Mouse (Mus musculus) heart, embryonic 12.5 days (tissue): ENCODE results near the gene Map2k2. TPM values are rescaled to one million over a fixed set of nuclear protein-coding genes. Genes with fewer than 3 reads are reported as not detected.

ENCODE experiments used
- ATAC-seq: fragments of 200-750 bp; cut with Nextera tagmentation; 2 replicates; pipeline ENCODE4 v1.8.0; 2017; ENCODE audit warnings: moderate TSS enrichment, moderate library complexity; ENCODE audit not compliant: insufficient number of reproducible peaks, low FRiP score
- H3K27ac ChIP-seq: fragments of 300-500 bp; sonication (generic); 2 replicates; pipeline ENCODE4 v1.5.1; 2016; ENCODE audit warnings: mild to moderate bottlenecking, moderate library complexity; ENCODE audit not compliant: poor library complexity, severe bottlenecking
- H3K27me3 ChIP-seq: fragments of 300-500 bp; sonication (generic); replicated peaks from 2 replicates; pipeline ENCODE4 v1.6.1; 2016; ENCODE audit warnings: mild to moderate bottlenecking, moderate library complexity
- H3K36me3 ChIP-seq: fragments of 300-500 bp; sonication (generic); 2 replicates; pipeline ENCODE4 v1.6.1; 2016; ENCODE audit warnings: mild to moderate bottlenecking, moderate library complexity
- H3K4me1 ChIP-seq: fragments of 300-500 bp; sonication (generic); replicated peaks from 2 replicates; pipeline ENCODE4 v1.6.1; 2016; ENCODE audit warnings: mild to moderate bottlenecking
- H3K4me2 ChIP-seq: fragments of 300-500 bp; sonication (generic); 2 replicates; pipeline ENCODE4 v1.6.1; 2016; ENCODE audit warnings: mild to moderate bottlenecking, moderate library complexity
- H3K4me3 ChIP-seq: fragments of 300-500 bp; sonication (generic); 2 replicates; pipeline ENCODE4 v1.5.1; 2016; ENCODE audit warnings: mild to moderate bottlenecking
- H3K9ac ChIP-seq: fragments of 300-500 bp; sonication (generic); 2 replicates; pipeline ENCODE4 v1.6.1; 2016; ENCODE audit warnings: mild to moderate bottlenecking, moderate library complexity
- H3K9me3 ChIP-seq: fragments of 300-500 bp; sonication (generic); replicated peaks from 2 replicates; pipeline ENCODE4 v1.6.1; 2016; ENCODE audit warnings: mild to moderate bottlenecking, moderate library complexity
- WGBS: fragments of 180-500 bp; shearing (Covaris S2); methylation state at CpG from one replicate; pipeline ENCODE4 v1.1.7; 2016; 5-methylcytosine and 5-hydroxymethylcytosine counted together
- polyA plus RNA-seq: library from polyadenylated mRNA; unstranded; fragments of >200 nt; fragmentation: Nextera tagmentation; extraction: Ambion mirVana; gene quantifications from 2 replicates; pipeline ENCODE4 v1.2.1, GENCODE M21; 2016

The Map2k2 gene
- polyA plus RNA-seq, 1 experiment from 2014 or later = 161 TPM

DNA sequence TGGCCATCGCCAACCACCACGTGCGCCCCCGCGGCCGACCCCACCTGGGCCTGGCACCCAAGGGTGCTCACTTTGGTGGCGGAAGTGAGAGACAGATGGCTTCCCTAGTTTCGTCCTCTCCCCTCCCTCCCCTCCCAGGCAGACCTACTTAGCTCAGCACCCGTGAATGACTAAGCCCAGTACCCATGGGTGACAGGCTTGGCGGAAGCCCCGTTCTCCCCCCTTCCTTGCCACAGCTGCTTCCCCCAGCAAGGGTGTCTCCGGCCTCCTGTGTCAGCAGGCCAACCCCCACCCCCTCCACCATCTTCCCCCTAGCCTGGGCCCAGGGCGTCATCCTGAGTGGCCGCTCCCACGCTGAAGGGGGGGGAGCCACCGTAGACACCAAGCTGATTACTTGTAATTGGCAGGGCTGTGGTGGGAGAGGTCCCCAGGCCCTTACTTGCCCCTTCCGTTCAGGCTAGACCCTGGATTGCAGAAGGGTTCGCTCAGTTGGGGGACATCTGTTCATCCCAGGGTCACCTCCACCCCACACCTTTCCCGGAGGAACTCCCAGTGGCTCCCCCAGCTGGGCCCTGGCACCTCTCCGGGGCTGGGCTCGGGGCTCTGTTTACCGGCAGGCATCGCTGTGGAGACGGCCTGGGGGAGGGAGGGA lies 32.5 kb downstream of the Map2k2 start:
- H3K9me3 ChIP-seq = no peaks in the 10 kb centered on the region
- peak overlapping the region; percentile 74 for H3K4me3 ChIP-seq
- ATAC-seq = no peak
- 0 out of 2 replicates have a peak, but pooled peaks cover 5% of the 10 kb centered on the region for H3K27me3 ChIP-seq
- H3K9ac ChIP-seq = peak overlapping the region; percentile 81
- H3K36me3 ChIP-seq = peaks cover 7% of the 10 kb centered on the region
- H3K4me1 ChIP-seq = peaks cover 68% of the 10 kb centered on the region
- 0% methylated on average over 18 of the region's 24 CpGs for WGBS
- peak overlapping the region; percentile 98 for H3K4me2 ChIP-seq
- H3K27ac ChIP-seq = peak overlapping the region; percentile 93

DNA sequence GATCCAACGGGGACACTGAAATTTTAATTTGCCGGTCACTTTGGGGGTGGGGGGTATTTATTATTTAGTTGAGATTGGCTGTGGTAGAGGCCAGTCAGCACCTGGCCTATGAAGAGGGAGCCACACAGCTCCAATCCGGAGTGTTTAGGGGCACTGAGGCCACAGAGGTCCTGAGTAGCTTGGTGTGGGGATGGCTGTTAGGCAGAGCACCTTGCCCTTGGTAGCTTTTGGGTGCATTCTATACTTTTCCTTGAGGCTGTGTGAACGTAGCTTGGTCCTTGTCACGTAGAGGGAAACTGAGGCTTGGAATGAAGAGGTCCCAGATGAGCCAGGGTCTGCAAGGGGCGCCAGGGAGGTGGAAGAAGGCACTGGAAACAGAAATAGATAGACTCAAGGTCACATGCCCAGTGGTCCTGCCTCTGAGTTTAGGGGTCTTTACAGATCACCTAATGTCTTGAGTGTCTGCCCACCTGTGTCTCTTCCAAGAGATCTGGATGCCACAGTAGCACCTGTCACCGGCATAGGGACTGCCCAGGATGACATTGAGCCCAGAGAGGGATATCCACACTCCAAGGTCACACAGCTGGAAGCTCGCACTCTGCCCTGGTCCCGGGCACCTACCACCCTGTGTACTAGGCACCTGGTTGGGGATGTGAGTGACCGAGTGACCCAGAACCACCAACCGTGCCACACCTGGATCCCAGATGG lies 33.3 kb downstream of the Map2k2 start:
- Histone ChIP-seq H3K4me2 (peak overlapping the region; percentile 98), H3K4me1 (peaks cover 69% of the 10 kb centered on the region), H3K27me3 (0 out of 2 replicates have a peak, but pooled peaks cover 3% of the 10 kb centered on the region), H3K36me3 (peaks cover 14% of the 10 kb centered on the region), H3K9ac (peak overlapping the region; percentile 81), H3K27ac (peak overlapping the region; percentile 93), H3K9me3 (no peaks in the 10 kb centered on the region), H3K4me3 (peak overlapping the region; percentile 74)
- no peak for ATAC-seq
- WGBS = 59% methylated on average over 11 of the region's 11 CpGs

DNA sequence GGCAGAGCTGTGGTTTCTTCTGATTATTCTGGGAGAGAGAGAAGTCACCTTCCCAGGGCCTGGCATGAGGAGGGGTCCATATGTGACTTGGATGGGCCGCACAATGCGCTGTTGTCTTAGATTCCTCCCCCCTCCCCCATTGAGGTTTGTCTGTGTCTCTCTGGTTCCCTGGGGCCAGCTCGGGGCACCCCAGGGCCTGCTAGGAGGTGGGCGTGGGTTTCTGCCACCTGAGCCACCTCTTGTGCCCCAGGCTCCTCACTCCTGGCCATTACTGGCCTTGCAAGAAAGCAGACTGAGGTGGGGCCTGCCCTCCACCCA lies 33.8 kb downstream of the Map2k2 start:
- Histone ChIP-seq H3K36me3 (peaks cover 19% of the 10 kb centered on the region), H3K9me3 (no peaks in the 10 kb centered on the region), H3K27ac (no peak overlapping the region), H3K4me1 (peaks cover 66% of the 10 kb centered on the region), H3K27me3 (no peaks in the 10 kb centered on the region), H3K9ac (peak overlapping the region; percentile 81), H3K4me2 (peak overlapping the region; percentile 98), H3K4me3 (peak overlapping the region; percentile 74)
- no peak for ATAC-seq
- WGBS = 77% methylated on average over 4 of the region's 4 CpGs

DNA sequence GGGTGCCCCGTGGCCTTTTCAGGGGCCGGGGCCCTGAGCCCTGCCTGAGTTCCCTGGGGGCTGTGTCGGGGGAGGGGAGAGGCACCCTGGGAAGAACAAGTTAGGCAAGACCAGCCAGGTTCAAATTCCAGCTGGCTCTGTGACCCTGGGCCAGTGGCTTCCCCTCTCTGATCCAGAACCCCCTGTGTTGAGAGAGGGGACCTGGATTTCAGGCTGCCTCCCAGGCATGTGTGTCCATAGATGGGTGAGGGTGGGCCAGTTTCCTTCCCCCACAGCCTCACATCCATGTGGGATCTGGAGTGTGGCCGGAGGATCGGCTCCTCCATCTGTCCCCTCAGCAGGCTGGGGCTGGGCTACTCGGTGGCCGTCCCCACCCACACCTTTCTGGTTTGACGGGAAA lies 34.3 kb downstream of the Map2k2 start:
- Histone ChIP-seq H3K4me2 (peak overlapping the region; percentile 98), H3K4me3 (peak overlapping the region; percentile 74), H3K9me3 (no peaks in the 10 kb centered on the region), H3K9ac (peak overlapping the region; percentile 81), H3K27ac (peak overlapping the region; percentile 40), H3K36me3 (peaks cover 24% of the 10 kb centered on the region), H3K27me3 (no peaks in the 10 kb centered on the region), H3K4me1 (peaks cover 64% of the 10 kb centered on the region)
- no peak for ATAC-seq
- 59% methylated on average over 8 of the region's 8 CpGs for WGBS

DNA sequence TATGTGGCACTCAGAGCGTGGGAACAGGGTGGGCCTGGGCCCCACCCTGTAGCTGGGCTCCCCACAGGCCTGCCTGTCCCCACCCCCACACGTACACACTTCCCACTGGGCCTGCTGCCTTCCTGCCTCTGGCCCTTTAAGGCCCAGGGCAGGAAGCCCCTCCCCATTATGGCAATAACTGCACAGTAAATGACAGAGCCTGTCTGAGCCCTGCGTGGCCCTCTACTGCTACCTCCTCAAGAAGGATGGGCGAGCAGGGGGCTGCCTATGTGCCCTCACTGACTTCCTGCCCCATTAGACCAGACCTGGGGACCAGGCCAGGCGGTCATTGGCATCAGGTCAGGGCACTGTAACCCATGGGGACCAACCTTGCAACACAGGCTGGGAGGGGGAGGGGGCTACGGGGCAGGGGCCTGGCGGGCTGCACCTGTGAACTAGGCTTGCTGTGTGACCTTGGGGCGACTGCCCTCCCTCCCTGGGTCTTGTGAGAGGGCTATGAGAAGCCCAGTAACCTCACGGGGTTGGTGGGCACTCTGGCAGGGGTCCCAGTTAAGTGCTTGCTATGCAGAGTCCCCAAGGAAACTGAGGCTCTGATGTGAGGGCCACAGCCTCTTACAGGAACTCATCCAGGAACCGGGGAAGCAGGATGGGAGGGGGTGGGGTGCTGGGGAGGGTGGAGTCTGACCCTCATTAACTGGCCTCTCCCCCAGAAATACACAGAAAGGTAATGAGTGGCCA lies 35.2 kb downstream of the Map2k2 start:
- ATAC-seq = no peak
- 58% methylated on average over 10 of the region's 10 CpGs for WGBS
- Histone ChIP-seq H3K9ac (peak overlapping the region; percentile 81), H3K27ac (peak overlapping the region; percentile 40), H3K36me3 (peaks cover 33% of the 10 kb centered on the region), H3K9me3 (no peaks in the 10 kb centered on the region), H3K4me2 (peak overlapping the region; percentile 98), H3K4me3 (peak overlapping the region; percentile 74), H3K27me3 (no peaks in the 10 kb centered on the region), H3K4me1 (peaks cover 64% of the 10 kb centered on the region)

DNA sequence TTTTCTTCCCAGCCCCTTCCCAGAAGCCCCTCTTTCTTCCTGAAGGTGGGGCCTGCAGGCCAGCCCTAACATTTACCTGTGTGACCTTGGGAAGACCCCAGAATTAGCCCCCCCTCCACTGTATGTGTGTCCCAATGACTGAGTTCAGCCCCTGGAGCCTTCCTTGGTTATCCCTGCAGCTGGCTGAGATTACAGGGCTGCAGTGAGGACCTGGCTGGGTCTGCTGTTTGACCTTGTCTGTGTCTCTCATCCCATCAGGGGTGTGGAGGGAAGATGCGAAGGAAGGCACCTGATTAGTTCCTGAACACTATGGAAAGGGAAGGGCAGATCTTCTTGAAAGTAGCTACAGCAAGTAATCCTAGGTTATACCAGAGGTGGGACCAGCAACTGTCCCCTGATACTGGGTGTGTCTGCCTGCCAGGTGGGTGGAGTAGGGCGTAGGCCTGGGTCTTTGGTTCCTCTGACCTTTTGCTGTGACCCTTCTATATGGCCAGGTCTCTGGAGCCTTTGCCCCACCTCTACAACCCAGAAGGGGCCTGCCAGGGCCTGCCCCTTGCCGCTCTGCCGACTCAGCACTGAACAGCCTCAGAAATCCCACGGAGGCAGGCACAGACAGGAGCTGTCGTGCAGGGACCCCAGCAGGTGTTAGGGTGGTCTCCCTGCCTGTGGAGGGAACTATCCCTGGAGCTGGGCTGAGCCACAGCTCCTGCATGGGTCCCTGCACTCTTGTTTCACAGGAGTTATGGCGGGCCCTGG lies 35.9 kb downstream of the Map2k2 start:
- H3K4me2 ChIP-seq = peak overlapping the region; percentile 98
- H3K9me3 ChIP-seq = no peaks in the 10 kb centered on the region
- peaks cover 72% of the 10 kb centered on the region for H3K4me1 ChIP-seq
- H3K4me3 ChIP-seq = peak overlapping the region; percentile 74; the same call in 1 of the 2 replicates
- WGBS = 79% methylated on average over 7 of the region's 7 CpGs
- no peak for ATAC-seq
- H3K27me3 ChIP-seq = no peaks in the 10 kb centered on the region
- H3K27ac ChIP-seq = peak overlapping the region; percentile 40; the same call in 1 of the 2 replicates
- H3K9ac ChIP-seq = peak overlapping the region; percentile 81
- H3K36me3 ChIP-seq = peaks cover 41% of the 10 kb centered on the region

DNA sequence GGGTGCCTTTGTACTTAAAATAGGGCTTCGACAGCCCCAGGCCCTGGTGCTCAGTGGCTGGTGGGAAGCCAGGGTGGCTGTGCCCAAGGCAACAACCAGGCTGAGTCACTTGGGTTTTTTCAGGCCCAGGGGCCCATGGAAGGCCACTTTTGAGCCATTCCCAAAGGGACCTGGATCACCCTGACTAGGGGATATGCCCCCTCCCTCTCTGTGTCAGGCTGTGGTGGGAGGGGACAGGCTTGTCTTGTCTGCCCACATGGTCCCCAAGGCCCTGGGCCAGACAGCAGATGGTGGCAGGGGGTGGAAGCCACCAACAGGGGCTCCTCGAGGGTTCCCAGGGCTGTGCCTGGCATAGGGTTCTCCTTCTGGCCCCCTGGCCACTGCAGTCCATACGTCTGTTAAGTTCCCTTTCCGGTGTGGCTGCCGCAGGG lies 36.9 kb downstream of the Map2k2 start:
- Histone ChIP-seq H3K9ac (peak overlapping the region; percentile 34), H3K9me3 (no peaks in the 10 kb centered on the region), H3K27ac (peak overlapping the region; percentile 39), H3K4me2 (peak overlapping the region; percentile 20; the same call in 1 of the 2 replicates), H3K27me3 (no peaks in the 10 kb centered on the region), H3K4me3 (no peak overlapping the region), H3K36me3 (peaks cover 50% of the 10 kb centered on the region), H3K4me1 (peaks cover 73% of the 10 kb centered on the region)
- no peak for ATAC-seq
- WGBS = 70% methylated on average over 5 of the region's 5 CpGs

DNA sequence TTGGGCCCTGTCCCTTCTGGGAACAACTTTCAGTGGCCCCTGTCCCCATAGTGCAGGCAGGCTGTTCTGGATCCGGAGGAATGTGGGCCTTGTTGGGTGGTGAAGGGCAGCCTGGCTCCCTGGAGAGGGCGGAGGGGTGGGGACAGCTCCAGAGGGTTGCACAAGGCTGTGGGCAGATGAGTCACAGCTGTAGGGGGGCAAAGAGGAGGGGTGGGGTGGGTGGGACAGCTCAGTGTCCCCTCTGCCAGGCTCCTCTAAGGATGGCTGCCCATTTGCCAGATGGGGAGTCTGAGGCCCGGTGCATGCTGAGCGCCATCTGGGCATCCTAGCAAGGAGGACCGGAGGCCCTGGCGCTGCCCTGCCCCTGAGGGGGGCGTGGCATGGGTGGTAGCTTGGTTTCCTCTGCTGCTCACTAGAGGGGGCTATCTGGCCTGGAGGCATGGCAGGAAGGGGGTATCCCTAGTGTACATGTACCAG lies 37.5 kb downstream of the Map2k2 start:
- Histone ChIP-seq H3K9ac (peak overlapping the region; percentile 34; the same call in 1 of the 2 replicates), H3K4me1 (peaks cover 72% of the 10 kb centered on the region), H3K27me3 (no peaks in the 10 kb centered on the region), H3K27ac (peak overlapping the region; percentile 39; the same call in 1 of the 2 replicates), H3K4me3 (no peak overlapping the region), H3K4me2 (no peak overlapping the region), H3K9me3 (no peaks in the 10 kb centered on the region), H3K36me3 (peaks cover 56% of the 10 kb centered on the region)
- ATAC-seq = no peak
- 95% methylated on average over 7 of the region's 7 CpGs for WGBS

DNA sequence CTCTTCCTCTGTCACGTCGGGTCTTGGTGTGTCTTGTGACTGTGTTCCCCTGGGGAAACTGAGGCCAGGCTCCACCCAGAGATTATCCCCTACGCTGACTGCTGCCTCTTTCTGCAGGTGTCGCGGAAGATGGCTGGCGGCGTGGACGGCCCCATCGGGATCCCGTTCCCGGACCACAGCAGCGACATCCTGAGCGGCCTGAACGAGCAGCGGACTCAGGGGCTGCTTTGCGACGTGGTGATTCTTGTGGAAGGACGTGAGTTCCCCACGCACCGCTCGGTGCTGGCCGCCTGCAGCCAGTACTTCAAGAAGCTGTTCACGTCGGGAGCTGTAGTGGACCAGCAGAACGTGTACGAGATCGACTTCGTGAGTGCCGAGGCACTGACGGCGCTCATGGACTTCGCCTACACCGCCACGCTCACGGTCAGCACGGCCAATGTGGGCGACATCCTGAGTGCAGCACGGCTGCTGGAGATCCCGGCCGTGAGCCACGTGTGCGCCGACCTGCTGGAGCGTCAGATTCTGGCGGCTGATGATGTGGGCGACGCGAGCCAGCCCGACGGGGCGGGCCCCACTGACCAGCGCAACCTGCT lies 38.2 kb downstream of the Map2k2 start:
- no peak overlapping the region for H3K9ac ChIP-seq

DNA sequence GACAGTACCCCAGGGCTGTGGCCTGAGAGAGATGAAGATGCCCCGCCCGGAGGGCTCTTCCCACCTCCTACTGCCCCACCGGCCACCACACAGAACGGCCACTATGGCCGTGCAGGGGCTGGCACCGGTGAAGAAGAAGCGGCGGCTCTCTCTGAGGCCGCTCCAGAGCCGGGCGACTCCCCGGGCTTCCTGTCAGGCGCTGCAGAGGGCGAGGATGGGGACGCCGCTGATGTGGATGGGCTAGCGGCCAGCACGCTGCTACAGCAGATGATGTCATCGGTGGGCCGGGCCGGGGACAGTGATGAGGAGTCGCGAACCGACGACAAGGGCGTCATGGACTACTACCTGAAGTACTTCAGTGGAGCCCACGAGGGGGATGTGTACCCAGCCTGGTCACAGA lies 39.0 kb downstream of the Map2k2 start:
- Histone ChIP-seq H3K27me3 (no peaks in the 10 kb centered on the region), H3K9ac (no peak overlapping the region), H3K36me3 (peaks cover 71% of the 10 kb centered on the region), H3K4me2 (no peak overlapping the region), H3K27ac (no peak overlapping the region), H3K4me1 (peaks cover 59% of the 10 kb centered on the region), H3K9me3 (no peaks in the 10 kb centered on the region), H3K4me3 (no peak overlapping the region)
- no peak for ATAC-seq
- WGBS = 91% methylated on average over 27 of the region's 27 CpGs

More for the DNA sequence above, 38.2 kb downstream of the Map2k2 start:
- H3K4me3 ChIP-seq = no peak overlapping the region
- H3K9me3 ChIP-seq = no peaks in the 10 kb centered on the region
- H3K27me3 ChIP-seq = no peaks in the 10 kb centered on the region
- peaks cover 65% of the 10 kb centered on the region for H3K4me1 ChIP-seq
- no peak overlapping the region for H3K27ac ChIP-seq
- H3K4me2 ChIP-seq = no peak overlapping the region
- 95% methylated on average over 52 of the region's 52 CpGs for WGBS
- no peak for ATAC-seq
- H3K36me3 ChIP-seq = peaks cover 64% of the 10 kb centered on the region
